Mouse (Mus musculus) E14TG2a.4 (cell line): ENCODE data around the gene Olfr429.
"Not testable (repeated sequence)": the region's sequence is repeated elsewhere in the genome, so short reads cannot be mapped to it uniquely, and the experiment has no call there.

Experiments used
- CTCF ChIP-seq: conservative IDR thresholded peaks from 2 replicates; pipeline ENCODE4 v1.5.1; 2014; ENCODE audit warnings: low read length
- NANOG ChIP-seq: IDR thresholded peaks from 2 replicates; pipeline ENCODE4 v1.6.1; 2014; ENCODE audit warnings: borderline replicate concordance, low read length, mixed read lengths
- POU5F1 ChIP-seq: IDR thresholded peaks from 2 replicates; pipeline ENCODE4 v1.6.1; 2014; ENCODE audit warnings: low read length, borderline replicate concordance

GRCm38 (mm10) chr1:174048227-174048626, 35.9 kb upstream of the Olfr429 start:
- TF ChIP-seq CTCF, POU5F1, NANOG: not testable (repeated sequence)
